Mouse (Mus musculus): ENCODE results near the gene Pcyt1a.

DNA sequence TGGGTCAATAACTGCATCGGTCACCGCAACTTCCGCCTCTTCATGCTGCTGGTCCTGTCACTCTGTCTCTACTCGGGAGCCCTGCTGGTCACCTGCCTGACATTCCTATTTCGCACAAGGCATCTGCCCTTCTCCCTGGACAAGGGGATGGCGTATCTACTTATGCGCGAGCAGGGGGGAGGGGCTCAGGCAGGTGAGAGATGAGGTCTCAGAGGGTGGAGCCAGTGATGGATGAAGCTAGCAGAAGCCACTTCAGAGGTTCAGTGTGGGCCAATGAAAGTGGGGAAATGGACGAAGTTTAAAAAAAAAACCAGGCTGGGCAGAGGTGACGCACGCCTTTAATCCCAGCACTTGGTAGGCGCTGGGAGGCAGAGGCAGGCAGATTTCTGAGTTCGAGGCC lies 68.3 kb downstream of the Pcyt1a start:
- no peak for TF ChIP-seq CTCF (IDR thresholded peaks at IDR 0.05 in 2 of 3, conservative IDR thresholded peaks at IDR 0.05 in 1 of 3; ENCODE audit: control insufficient read depth in 1 of 3, insufficient read depth in 1 of 3, low read depth in 2 of 3, low read length in 3 of 3, poor library complexity in 1 of 3, severe bottlenecking in 1 of 3)
- no peak for TF ChIP-seq EP300 (IDR thresholded peaks at IDR 0.05; ENCODE audit: low read depth in 1 of 2, low read length in 2 of 2)
- no peak for TF ChIP-seq POLR2AphosphoS2 (IDR thresholded peaks at IDR 0.05; ENCODE audit: low read length)
- no peak for TF ChIP-seq ZMIZ1 (IDR thresholded peaks at IDR 0.05; ENCODE audit: low read depth, low read length)
- no peak for TF ChIP-seq E2F4 (IDR thresholded peaks at IDR 0.05; ENCODE audit: borderline replicate concordance, low read depth, low read length)
- no peak for TF ChIP-seq SMC3 (IDR thresholded peaks at IDR 0.05; ENCODE audit: low read depth, low read length)
- no peak for TF ChIP-seq RAD21 (IDR thresholded peaks at IDR 0.05; ENCODE audit: low read depth, low read length)
- no peak for TF ChIP-seq MXI1 (IDR thresholded peaks at IDR 0.05; ENCODE audit: low read depth, low read length)
- no peak for TF ChIP-seq POLR2A (IDR thresholded peaks at IDR 0.05; ENCODE audit: control insufficient read depth in 1 of 2, insufficient read depth in 1 of 2, low read depth in 1 of 2, low read length in 2 of 2, poor library complexity in 1 of 2)
- TF ChIP-seq JUND (IDR thresholded peaks at IDR 0.05; ENCODE audit: low read depth, low read length) = no peak
- TF ChIP-seq HCFC1 (IDR thresholded peaks at IDR 0.05; ENCODE audit: low read depth, low read length) = no peak
- TF ChIP-seq TAL1 (IDR thresholded peaks at IDR 0.05; ENCODE audit: low read length) = no peak
- no peak for TF ChIP-seq UBTF (IDR thresholded peaks at IDR 0.05; ENCODE audit: borderline replicate concordance, insufficient read depth, low read depth, low read length)

All from MEL (cell line).